Mouse (Mus musculus) stomach, postnatal 0 days (tissue): ENCODE measurements around the gene Galnt9.

Source experiments
- CTCF ChIP-seq: IDR thresholded peaks from 2 replicates; pipeline ENCODE4 v1.5.1; 2016; ENCODE audit warnings: antibody characterized with exemption, low read depth, mild to moderate bottlenecking, moderate library complexity
- EP300 ChIP-seq: optimal IDR thresholded peaks from 2 replicates; pipeline ENCODE3; 2016; ENCODE audit warnings: antibody characterized with exemption

DNA sequence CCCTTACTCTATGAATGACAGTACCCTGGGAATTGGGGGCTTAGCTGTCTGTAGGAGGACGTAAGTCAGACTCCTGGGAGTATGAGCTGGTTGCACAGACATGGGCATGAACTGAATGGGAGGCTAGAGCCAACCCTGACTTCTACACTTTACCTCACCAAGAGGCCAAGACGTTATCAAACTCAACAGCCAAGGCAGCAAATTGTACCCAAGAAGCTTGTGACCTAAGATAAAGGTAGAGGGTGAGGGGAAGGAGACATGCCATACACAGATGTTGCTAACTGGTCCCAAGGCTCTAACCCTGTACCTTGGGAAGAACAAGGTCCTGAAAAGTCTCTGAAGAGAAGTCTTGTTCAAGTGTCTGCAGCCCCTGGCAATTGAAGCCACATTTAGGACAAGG is 23.4 kb downstream of the Galnt9 start:
- TF ChIP-seq CTCF (no peak), EP300 (no peak)
